Mouse (Mus musculus): ENCODE measurements around the gene Mnat1.
A peak's percentile ranks its signal among the peaks of the same experiment; 100 is the strongest.
"Not testable (repeated sequence)": the region's sequence is repeated elsewhere in the genome, so short reads cannot be mapped to it uniquely, and the experiment has no call there.

Mnat1 gene

DNA sequence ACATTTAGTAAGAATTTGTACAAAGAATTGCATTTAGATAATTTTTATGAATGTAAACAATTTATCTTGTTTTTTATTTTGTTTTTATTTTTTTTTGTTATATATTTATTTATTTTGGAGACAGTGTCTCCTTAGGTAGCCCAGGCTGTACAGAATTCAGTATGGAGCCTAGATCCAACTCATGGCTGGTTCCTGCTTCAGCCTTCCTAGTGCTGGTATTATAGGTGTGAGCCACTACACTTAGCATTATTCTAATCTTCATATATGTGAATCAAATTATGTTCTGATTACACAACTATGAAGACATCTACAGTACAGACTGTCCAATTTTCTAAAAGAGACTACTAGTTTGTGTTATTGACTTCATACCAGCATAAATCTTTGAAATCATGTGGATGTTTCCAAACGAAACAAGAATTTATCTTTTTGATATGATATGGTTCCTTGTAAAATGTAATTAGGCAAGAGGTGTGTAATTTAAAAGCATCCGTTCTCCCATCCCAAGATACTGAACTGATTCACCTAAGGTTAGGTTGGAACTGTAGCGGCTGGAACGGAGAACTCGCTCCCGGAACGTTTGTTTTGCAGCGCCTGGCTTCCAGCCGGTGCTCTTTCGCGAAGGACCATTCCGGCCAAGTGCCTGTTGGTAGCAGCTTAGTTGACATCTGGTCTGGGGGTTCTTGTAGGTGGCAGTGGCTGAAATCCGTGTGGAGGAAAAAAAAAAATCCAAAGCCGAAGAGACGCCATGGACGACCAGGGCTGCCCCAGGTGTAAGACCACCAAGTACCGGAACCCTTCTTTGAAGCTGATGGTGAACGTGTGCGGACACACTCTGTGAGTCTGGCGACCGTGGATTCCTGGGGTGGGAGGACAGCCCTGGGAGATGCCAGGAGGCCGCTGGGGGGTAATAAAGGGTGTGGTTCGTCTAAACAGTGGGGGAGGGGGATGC, at the start of gene Mnat1:
Gene Mnat1, plus strand, starts transcription at position 625 of the 949 bp plus-strand sequence.
- DNase-seq (ENCODE audit: extremely low read depth, low read depth, low spot score) = peak; percentile 5

DNA sequence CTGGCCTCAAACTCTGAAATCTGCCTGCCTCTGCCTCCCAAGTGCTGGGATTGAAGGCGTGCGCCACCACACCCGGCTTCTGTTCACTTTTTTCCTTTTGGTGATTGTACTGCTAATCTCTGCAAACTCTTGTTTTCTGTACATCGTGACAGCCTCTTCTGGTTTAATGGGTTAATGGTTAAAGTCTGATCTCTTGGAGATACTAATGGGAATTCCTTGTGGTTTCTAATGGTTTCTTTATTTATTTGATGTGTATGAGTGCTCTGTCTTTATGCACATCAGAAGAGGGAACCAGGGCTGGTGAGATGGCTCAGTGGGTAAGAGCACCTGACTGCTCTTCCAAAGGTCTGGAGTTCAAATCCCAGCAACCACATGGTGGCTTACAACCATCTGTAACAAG, 41.7 kb upstream of the Mnat1 start:
- not testable (repeated sequence) for DNase-seq (ENCODE audit: extremely low read depth, low read depth, low spot score)

DNA sequence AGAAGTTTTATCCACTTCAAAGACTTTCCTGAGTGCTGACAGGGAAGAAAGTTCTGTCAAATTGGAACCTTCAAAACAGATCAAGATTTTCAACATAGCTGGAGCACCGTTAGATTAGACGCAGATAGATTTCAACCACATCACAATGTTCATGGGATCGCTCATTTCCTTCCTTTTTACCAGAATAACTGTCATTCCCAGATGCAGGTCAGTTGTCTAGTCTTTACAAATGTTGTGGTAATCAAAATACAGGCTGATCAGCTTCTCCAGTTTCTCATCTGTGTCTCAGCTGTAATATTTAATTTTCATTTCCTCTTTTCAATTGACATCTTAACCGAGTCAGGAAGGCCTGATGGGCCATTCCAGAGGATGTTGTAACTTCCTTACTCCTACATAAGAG, 39.7 kb upstream of the Mnat1 start:
- no peak for DNase-seq (ENCODE audit: extremely low read depth, low read depth, low spot score)

DNA sequence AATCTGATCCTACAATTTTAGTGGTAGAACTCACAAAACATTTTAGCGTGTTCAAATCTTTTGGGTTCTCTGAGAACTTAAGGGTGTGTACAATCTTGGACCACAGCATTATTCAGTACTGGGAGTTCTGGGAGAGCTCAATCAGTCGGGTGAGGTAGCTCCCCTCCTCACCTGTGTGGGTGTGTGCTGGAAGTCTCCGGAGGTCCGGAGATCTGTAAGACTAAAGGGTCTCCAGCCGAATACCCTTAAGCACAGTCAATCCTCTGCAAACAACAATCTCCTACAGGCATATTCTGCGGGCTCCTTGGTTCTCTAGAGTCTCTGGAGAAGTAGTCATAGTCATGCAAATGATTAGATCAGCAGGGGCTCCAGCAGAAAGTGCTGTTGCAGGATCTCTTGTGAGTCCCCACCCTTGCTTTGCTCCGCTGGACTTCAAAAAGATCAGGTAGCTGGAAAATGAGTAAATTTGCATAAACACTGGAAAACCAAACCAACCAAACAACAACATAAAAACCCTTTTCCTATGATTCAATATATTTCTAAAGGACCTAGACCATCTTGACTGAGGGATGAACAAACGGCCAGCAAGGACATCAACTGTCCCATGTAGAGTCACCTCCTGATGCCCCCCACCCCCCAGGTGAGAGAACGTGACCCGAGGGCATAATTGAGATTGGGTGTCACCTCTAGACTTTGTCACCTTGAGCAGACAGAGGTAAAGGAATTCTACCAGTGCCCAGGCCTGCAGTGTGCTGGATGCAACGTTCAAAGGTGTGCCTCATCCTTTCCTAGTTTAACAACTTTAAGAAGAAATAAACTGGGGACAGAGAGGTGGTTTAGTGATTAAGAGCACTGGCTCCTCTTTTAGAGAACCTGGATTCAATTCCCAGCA, 37.5 kb upstream of the Mnat1 start:
- no peak for DNase-seq (ENCODE audit: extremely low read depth, low read depth, low spot score)

DNA sequence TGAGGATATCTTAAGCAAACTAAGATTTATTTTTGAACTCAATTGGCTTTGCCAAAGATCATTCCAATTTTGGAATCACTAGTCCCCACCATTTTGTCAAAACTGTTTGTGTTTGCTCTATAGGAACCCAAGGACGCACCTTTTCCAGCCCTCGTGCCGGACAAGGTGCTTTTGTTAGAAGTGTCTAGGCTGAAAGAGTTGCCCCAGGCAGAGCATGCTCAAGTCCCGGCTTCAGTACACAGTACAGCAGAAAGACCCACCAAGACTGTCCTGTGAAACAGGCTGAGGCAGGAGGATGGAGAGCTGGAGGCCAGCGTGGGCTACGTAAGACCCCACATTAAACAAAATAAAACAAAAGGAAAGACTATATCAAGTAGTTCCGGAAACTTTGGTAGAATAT, 36.4 kb upstream of the Mnat1 start:
- DNase-seq (ENCODE audit: extremely low read depth, low read depth, low spot score) = no peak

DNA sequence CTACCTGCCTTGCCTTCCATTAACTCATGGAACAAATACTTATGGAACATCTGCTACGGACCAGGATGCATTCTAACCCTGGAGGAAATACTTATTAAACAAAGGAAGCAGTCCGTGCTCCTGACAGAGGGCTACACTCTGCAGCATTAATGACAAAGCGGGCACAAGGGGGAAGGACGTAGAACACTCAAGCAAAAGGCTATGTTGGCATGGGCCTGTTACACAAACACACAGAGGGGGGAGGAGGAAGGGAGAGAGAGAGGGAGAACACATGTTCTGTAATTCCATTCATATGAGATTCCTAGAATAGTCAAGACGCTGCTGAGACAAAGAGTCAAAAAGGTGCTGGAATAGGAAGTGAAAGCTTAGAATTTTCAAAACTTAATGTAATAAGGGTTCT, 35.0 kb upstream of the Mnat1 start:
- DNase-seq (ENCODE audit: extremely low read depth, low read depth, low spot score) = no peak

DNA sequence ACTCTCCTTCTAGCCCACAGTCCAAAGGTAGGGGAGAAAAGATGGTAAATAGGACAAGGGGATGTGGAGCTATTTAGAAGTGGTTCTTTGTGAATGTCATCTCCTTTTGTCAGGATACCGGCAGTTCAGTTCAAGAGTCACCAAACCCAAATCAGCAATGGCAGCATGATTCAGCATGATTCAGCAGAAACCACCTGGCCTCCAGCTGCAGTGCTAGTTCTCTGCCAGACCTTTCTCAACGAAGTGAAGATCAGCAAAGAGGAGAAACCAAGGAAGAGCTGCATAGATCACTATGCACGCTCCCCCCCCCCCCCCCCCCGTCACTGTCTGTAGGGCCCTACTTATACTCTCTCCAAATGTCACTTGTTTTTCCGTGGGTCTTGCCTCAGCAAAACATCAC, 34.6 kb upstream of the Mnat1 start:
- no peak for DNase-seq (ENCODE audit: extremely low read depth, low read depth, low spot score)

DNA sequence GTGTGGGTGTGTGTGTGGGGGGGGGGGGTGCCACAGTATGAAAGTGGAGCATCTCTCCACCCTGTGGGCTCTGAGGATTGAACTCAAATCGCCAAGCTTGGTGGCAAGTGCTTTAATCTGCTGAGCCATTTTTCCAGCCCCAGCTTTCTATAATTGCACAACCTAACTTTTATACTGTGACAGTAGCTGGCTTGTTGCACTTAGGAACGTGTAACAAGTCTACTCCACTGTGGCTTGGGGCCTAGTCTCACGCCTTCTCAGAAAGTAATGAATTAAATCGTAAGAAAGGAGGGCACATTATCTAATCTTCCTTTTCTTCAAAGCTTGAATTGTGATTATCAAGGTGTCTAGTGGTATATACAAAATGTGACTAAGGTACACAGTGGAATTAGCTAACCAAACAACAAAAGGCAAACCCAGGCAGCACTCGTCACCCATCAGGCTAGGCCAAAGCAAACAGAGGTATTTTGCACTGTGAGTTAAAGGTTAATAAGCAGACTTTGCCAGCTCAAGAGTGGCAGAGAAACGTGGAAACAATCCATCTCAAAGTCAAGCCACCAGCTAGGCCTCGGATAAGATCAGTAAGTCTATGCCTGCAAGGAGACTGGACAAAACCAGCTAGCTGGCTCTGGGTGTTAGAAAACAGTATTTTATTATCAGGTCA, 32.7 kb upstream of the Mnat1 start:
- peak; percentile 3 for DNase-seq (ENCODE audit: extremely low read depth, low read depth, low spot score)

DNA sequence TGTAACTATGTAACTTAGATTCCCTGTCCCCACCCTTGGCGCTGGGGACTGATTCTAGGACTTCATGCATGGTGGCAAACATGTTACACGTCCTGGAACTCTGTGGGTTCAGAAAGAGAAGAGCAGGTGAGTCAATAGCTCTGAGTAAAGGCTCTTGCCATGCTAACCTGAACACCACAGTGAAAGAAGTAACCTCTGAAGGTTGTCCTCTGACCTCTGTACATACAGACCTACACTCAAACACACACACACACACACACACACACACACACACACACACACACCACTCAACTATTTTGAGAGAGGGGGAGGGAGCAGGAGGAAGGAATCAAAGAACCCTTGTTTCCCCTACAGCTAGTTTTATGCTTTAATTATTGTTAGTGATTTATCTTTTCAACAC, 29.3 kb upstream of the Mnat1 start:
- no peak for DNase-seq (ENCODE audit: extremely low read depth, low read depth, low spot score)

DNA sequence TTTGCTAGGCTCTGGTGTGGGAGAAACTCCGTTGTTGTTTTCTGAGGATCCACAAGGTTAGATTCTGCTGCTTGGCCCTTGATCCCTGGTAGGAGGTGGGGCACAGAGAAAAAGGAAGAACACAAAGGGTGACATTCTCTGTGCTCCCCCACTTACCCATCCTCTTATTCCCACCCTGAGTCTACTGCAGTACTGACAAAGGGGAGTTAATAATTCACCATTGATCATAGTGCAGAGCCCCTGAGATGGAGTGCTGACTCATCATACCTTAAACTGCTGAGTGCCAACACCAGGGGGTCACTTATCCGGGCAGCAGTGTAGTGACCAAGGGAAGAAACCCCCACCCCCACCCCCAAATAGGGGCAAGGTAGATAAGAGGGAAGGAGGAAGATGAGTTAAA, 28.9 kb upstream of the Mnat1 start:
- no peak for DNase-seq (ENCODE audit: extremely low read depth, low read depth, low spot score)

DNA sequence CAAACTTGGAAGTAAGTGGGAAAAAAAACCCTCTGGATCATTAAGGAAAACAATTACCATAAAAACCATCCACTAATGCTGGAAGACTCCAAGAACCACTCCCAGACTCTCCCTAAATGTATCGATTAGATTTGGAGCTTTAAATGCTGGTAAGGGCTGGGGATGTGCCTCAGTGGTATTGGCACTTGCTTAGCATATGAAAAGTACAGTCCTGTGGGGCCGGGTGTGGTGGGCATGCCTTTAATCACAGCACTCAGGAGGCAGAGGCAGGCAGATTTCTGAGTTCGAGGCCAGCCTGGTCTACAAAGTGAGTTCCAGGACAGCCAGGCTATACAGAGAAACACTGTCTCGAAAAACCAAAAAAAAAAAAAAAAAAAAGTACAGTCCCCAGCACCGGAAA, 27.3 kb upstream of the Mnat1 start:
- DNase-seq (ENCODE audit: extremely low read depth, low read depth, low spot score) = not testable (repeated sequence)

DNA sequence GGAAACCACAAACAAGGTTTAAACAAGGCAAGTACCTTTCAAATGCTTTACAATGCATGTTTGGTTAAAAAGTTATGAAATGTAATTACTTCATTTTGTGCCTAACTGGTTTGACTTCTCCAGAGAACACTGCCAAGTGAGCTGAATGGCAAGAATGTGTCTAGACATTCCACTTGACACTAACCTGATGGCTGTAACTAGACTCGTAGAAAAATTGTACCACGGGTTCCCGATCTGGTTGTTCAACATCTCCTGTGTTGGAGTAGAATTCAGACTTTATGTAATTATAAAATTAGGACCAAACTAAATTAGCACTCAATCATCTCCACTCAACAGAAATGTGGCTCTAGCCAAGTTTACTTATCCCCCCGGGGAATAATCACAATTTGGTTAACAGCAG, 24.9 kb upstream of the Mnat1 start:
- peak; percentile 23 for DNase-seq (ENCODE audit: extremely low read depth, low read depth, low spot score)

DNA sequence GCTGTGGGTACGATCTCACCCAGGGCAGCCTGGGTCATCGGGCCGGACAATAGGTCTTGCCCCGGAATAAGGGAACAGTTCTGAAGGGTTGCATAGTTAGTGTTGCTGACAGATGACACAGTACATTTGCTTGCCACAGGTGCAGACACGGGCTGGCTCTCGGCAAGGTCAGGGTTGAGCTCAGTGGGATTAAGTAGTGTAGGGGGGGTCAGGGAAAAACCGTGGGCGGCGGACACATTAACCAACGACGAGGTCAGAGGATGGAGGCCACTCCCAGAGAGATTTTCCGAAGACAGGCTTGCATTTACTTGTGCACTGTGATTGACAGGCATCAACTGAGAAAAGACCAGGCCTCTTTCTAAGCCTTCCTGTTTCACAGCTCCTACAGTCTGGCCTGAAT, 19.8 kb upstream of the Mnat1 start:
- no peak for DNase-seq (ENCODE audit: extremely low read depth, low read depth, low spot score)

DNA sequence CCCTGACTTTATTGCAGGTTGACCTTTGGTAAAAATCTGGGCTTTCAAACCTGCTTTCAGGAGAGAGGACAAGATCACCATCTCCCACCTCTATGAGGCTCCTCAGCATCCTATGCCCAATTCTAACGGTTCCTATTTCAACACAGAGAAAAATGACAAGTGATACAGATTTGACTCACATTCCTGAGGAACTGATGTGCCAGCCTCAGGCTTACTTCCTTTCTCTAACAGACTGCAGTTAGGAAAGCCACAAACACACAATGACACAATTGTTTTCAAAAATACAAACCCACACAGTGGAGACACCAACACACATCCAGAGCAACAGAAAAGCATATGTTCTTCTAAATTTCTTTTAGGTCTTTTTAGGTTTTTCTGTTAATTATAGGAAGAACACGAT, 15.7 kb upstream of the Mnat1 start:
- DNase-seq (ENCODE audit: extremely low read depth, low read depth, low spot score) = no peak

DNA sequence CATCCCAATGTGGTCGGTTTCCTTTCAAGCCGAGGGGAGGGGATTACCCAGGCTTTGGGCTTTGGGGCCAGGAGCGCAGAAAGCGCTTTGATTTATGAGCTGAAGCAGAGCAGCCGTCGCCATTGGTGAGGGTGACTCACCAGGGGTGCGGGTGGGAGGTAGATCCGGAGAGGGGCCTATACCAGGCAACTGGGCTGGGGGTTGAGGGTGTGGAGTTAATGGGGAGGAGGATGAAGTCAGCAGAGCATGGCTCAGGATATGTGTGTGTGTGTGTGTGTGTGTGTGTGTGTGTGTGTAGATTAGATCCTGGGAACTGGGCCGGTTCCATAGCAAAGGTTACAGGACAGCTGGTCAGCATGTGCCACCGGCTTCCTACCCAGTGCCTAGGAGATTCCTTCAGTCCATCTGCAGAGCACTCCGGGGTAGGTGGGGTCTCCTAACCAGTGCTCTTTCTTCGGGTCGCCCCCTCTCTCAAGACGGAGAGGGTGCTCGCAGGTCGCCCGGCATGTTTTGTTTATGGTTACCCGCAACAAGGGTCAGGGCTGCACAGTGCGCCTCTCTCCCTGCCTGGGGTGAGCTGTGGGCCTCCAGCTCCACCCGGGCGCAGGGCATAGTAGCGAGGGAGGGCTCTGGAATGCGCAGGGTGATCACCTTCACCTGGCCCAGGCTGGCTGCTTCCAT, 12.9 kb upstream of the Mnat1 start:
- no peak for DNase-seq (ENCODE audit: extremely low read depth, low read depth, low spot score)

DNA sequence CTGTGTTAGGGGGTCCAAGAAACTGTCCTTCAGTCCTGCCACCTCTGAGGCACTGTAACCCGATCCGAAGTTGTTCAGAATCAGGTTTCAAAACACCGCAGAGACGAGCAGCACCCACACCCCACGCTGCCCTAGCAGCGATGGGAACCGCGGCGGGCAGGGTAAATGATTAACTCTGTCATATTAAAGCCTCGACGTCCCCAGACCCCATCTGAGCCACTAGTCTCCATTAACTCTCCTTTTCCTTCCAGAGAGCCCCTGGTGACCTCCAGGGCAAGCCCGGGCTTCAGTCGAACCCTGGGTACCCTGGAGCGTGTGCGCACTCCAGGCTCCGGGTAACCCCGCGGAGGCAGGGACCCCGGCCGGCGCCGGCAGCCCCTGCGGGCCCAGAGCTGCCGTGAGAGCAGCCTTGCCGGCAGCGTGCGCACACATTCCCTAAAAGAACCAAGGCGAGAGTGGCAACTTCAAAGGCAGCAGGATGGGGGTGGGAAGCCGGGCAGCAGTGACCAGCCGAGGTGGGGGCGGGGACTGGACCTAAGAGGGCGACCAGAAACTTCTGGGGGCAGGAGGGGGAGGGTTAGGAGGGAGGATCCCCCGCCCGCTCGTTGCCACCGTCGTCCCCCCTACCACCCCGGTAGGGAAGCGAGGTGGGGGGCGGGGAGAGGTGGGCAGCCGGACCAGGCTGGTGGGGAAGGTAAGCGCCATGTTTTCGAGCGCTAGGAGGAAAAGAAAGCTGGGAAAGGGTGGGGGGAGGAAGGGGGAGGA, 11.8 kb upstream of the Mnat1 start:
- DNase-seq (ENCODE audit: extremely low read depth, low read depth, low spot score) = no peak

DNA sequence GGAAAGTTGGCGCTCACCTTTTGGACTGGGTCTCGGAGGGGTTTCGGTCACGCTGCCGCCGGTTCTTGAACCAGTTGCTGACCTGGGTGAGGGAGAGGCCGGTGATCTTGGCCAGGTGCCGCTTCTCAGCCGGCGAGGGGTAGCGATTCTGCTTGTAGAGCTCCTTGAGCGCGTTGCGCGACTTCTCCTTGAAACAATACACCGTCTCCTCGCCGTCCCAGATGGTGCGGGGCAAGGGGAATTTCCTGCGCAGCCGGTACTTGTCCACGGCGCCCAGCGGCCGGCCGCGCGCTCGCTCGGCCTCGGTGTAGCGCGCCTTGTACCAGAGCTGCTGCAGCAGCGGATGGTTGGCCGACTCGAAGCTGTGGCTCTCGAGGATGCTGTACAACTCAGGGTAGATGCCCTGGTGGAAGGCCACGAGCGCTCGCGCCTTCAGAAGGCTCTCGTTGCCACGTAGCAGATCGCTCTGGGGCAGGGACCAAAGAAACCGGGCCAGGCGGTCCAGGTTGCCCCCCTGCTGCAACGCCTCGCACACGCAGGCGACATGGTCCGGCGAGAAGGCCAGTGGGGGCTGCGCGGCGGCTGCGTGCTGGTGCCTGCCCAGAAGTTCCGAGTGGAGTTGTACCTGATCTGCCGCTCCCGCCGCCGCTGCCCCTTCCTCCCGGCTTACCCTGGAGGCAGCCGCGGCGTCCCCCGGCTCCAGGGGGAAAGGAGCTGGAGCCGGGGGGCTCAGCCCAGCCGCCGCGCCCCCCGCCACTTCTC, 11.0 kb upstream of the Mnat1 start:
- no peak for DNase-seq (ENCODE audit: extremely low read depth, low read depth, low spot score)

DNA sequence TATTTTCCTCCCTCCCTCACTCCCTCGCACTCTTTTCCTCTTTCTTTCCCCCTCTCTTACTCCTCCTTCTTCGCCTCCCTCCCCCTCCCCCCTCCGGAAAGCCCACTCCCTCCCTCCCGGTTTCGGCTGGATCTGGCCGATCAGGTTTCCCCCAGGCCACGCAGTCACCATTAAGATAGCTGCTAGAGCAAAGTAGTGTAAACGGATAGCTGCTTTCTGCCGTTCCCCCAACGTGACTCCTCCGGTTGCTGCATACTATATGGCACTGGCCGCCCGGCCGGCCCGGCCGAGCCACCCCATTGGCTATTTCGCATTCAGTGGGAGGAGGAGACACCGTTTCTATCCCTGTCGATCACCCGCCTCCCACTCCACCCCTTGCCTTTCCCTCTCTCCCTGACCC, 10.3 kb upstream of the Mnat1 start, which contains the start of gene Six4:
Gene Six4, minus strand, starts transcription at position 261 of the 400 bp plus-strand sequence.
- no peak for DNase-seq (ENCODE audit: extremely low read depth, low read depth, low spot score)

DNA sequence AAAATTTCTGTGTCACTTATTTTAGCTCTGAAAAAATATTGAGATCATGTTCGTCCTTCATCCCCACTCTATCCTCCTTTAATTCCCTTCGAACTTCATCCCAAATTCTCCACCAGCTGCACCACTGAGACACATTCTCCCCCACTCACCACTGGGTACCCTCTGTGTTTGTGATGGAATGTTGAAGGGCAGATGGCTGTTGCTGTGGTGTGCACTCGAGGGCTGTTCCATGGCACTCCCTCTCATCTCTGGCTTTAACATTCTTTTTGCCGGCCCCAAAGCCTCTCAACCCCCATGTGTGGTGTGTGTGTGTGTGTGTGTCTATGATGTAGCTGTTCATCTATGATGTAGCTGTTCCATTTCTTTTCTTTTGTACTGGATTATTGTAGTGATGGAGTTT, 1.7 kb downstream of the Mnat1 start:
- DNase-seq (ENCODE audit: extremely low read depth, low read depth, low spot score) = no peak
